Mouse (Mus musculus): ENCODE measurements around the gene Pla2g3. TPM values are rescaled to one million over a fixed set of nuclear protein-coding genes. Genes with fewer than 3 reads are reported as not detected.
A peak's percentile ranks its signal among the peaks of the same experiment; 100 is the strongest.

Pla2g3 gene
- total and polyA plus RNA-seq, 3 experiments = 0.14 to 0.52 TPM; not detected in 1

DNA sequence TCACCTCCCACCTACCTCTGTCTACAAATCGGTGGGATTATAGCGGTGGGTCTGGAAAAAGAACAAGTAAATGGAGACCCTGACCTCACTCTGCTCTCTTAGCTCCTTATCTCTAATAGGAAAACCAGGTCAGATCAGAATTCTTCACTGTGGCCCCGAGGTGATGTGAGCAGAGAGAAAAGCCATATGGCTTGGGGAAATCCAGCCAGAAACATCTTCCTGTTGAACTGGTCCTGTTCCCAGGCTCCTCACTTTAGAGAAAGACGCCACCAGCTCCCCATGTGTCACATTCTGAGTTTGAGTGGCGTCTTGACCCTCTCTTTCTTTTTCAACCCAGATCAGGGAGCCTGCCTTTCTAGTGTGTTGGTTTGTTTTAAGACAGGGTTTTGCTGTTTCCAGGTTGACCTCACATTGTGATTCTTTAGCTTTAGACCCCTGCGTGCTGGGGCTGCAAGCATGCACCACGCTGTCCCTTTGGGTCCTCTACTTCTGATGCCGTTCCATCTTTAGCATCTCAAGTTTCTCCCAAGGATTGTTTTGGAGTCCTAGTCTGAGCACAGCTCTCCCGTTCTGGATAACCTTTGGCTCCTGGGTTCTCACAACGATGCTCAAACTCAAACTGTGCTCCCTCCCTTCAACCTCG lies 31.8 kb downstream of the Pla2g3 start:
- DNase-seq = no peak

DNA sequence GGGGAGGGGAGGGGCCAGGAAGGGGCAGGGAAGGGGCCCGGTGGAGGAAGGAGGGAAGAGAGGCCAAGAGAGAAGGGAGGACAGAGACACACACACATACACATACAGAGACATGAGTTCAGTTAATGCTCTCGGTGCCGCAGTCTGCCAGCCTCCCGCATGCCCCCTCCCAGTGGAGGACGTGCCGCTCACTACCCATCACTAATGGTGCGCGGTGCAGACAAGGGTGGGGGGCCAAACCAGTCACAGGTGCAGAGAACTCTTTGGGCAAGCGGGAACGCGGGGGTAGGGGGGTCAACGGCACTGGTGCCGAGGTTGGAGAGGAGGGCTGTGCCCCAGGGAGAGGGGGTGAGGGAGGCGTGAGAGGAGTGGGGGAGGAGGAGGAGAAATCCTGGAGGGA lies 32.8 kb downstream of the Pla2g3 start:
- no peak for DNase-seq

DNA sequence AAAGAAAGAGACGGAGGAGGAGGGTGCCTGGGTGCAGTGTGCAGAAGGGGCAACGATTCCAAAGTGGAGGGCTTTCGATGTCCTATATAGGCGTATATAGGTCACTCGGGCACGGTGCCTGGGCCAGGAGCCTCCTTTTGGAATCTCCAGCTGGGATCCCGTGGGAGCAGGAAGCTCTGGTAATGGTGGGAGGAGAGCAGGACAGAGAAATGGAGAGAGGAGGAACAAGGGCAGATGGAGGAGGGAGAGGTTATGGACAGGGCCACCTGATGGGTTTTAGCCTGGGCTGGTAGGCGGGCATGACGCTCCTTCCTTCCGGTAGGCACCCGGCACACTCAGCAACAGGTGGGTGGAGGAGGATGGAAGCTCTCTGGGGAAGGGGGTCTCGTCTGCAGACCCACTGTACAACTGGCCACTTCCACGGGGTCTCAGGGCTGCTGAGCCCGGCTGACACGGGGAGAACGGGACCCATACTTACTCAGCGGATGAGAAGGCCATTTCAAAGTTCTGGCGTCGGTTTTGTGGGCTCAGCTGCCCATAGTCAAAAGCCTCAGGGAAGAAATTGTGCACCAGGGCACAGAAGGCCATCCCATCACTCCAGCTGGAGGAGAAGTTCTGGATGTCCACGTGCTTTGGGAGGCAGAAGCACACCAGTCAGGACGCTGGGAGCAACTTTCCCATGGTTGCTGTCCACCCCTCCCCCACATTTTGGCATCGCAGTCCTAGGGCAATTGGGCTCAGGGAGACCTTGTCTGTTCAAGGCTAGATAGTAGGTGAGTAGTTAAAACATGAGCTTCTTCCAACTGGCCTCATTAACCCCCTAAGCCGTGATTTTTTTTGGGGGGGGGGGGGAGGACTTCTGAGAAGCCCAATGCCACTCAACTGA lies 33.5 kb downstream of the Pla2g3 start:
- DNase-seq = no peak

DNA sequence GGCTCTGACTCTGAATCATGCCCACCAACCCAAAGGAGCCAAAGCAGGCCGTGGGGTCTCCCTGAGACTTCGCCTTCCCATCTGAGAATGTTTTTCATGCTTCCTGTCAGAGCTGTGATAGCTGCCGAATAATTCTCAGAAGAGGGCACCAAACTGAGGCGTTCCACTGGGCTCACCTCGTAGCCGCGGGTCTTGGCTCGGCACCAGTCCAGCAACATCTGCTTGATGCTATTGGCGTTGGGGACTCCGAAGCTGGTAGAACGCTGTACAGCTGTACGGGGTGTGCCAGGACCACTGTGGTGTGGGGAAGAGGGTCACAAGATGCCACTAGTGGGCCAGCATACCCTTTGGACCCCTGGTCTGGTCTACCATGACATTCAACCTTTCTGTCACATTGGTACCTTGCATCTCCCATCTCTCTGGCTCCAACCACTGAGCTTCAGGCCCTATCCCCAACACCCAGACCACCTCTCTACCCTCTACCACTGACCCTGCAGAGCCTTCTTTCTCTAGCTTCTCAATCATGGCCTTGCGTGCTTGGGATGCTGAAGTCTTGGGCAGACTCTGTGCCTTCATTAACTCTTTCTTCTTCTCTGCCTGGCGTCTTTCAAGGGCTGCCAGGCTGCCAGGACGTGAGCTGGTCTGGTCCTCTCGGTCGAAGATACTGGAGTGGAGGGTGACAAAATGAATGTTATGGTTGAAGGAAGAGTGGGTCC lies 34.4 kb downstream of the Pla2g3 start:
- no peak for DNase-seq

- DNase-seq = no peak
These were observed 35.9 kb downstream of the Pla2g3 start for GRCm38 (mm10) chr11:3523840-3524582.

GRCm38 (mm10) chr11:3525560-3525959 lies 37.5 kb downstream of the Pla2g3 start:
- DNase-seq = no peak

- no peak for DNase-seq
These were observed 38.1 kb downstream of the Pla2g3 start for GRCm38 (mm10) chr11:3526207-3526606.

DNA sequence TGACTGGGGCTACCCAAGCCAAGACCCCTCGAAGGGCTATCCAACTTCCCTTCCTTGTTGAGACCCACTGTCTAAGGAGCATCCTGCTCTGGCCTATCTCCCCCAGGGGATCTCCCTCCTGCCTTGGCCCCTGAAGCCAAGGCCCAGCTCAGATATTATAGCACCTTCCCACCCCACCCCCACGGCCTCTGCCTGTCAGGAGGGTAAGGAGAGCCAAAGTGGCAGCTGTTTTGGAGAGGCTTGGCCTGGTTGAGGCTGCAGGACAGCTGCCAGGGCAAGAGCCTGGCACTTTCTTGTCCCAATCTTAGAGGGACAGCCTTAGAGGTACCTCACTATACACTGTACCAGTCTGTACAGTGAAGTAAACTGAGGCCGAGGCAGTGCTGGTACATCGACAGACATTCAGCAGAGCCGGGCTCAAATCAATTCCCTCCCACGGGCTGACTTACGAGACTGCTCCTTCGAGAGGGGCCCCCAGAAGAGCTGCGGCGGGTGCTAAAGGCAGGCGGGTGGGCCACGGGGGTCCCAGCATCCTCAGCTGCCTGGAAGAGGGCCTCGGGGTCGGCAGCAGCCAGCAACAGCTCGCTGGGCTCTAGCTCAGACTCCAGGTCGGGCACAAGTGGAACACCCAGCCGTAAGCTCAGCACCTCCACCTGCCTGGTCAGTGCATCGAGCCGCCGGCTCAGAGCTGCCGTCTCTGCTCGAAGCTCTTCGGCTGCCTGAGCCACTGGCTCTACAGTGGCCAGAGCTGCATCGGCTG lies 39.1 kb downstream of the Pla2g3 start:
- no peak for DNase-seq

DNA sequence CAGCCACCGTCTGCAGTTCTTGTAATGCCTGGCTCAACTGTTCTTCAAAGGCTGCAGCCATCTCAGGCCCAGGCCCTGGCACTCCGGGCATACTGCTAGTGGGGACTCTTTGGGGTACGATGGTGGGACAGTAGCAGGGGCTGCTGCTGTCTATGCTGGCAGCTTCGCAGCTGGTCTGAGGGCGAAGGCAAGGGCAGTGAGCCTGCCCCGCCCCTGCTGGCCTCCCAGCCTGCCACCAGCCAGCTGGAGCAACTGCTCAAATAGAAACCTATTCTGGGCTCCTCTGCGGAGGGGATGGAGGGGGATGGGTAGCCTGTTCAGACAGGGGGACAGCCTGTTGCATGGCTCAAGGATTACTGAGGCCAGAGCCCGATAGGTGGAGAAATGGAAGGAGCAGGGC lies 39.7 kb downstream of the Pla2g3 start:
- DNase-seq = no peak

GRCm38 (mm10) chr11:3528208-3528607 lies 40.1 kb downstream of the Pla2g3 start:
- no peak for DNase-seq

- no peak for DNase-seq
These were observed 41.6 kb downstream of the Pla2g3 start for GRCm38 (mm10) chr11:3529476-3530252.

- no peak for DNase-seq
These were observed 42.6 kb downstream of the Pla2g3 start for GRCm38 (mm10) chr11:3530731-3531130.

GRCm38 (mm10) chr11:3531634-3532033 lies 43.5 kb downstream of the Pla2g3 start:
- DNase-seq = no peak

GRCm38 (mm10) chr11:3532101-3532931 lies 44.2 kb downstream of the Pla2g3 start:
- DNase-seq = no peak

- DNase-seq = no peak
These were observed 45.4 kb downstream of the Pla2g3 start for GRCm38 (mm10) chr11:3533406-3533932.

DNA sequence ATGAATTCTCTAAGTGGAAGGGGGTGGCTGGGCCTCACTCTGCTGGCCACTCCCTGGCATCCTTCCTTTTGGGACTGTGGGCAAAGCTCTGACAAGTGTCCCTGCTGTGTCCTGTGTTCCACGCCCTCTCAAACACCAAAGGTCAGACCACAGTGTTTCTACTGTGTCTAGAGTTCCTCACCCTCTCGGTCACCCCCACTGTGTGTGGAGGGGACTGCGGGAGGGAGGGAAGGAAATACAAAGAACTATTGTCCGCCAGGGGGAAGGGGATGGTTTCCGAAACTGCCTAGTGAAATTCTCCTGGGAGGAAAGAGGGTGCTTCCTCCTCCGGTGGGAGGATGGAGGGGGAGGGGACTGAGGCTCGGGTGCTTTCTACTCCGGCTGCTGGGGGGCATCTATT lies 46.9 kb downstream of the Pla2g3 start:
- DNase-seq = no peak

- DNase-seq = peak; percentile 97
These were observed 47.4 kb downstream of the Pla2g3 start for GRCm38 (mm10) chr11:3535406-3535986.

GRCm38 (mm10) chr11:3536082-3536481 lies 48.0 kb downstream of the Pla2g3 start:
- DNase-seq = no peak

All from adrenal gland, adult 2 months (tissue).